Mouse (Mus musculus): ENCODE data around the gene Tusc1. TPM values are rescaled to one million over a fixed set of nuclear protein-coding genes. Genes with fewer than 3 reads are reported as not detected.

The Tusc1 gene
- polyA plus RNA-seq (2015; fragmentation: Nextera tagmentation; extraction: Ambion mirVana), result 1.5 and 1.8 TPM in 2 replicates

GRCm38 (mm10) chr4:93335118-93336003 lies at the start of gene Tusc1:
Gene Tusc1 (minus strand): TSS chr4:93335511.
- Histone ChIP-seq H3K36me3 (ENCODE audit: control insufficient read depth, insufficient read depth) (no peaks in the 10 kb centered on the region), H3K4me1 (ENCODE audit: control insufficient read depth, insufficient read depth, low read length) (peaks cover 2% of the 10 kb centered on the region; the same call in 1 of the 2 replicates), H3K27me3 (ENCODE audit: control insufficient read depth, insufficient read depth, low read length) (no peaks in the 10 kb centered on the region), H3K4me2 (ENCODE audit: low read depth, low read length) (peak within 1 kb of the TSS; percentile 77), H3K27ac (ENCODE audit: low read length) (peak within 1 kb of the TSS; percentile 86), H3K4me3 (ENCODE audit: low read length) (peak within 1 kb of the TSS; percentile 63), H3K9me3 (replicated peaks; ENCODE audit: control insufficient read depth, low read length) (no peaks in the 10 kb centered on the region), H3K9ac (ENCODE audit: low read length) (peak within 1 kb of the TSS; percentile 94)
- ATAC-seq (replicated peaks; ENCODE audit: extremely low read depth, insufficient read depth, low FRiP score), result peak; percentile 86
- WGBS, result under 1% methylated on average over 84 of the region's 97 CpGs

- H3K27me3 ChIP-seq (ENCODE audit: control insufficient read depth, insufficient read depth, low read length), result no peaks in the 10 kb centered on the region
- H3K9ac ChIP-seq (ENCODE audit: low read length), result no peak overlapping the region
- no peak overlapping the region for H3K4me2 ChIP-seq (ENCODE audit: low read depth, low read length)
- no peaks in the 10 kb centered on the region for H3K9me3 ChIP-seq (replicated peaks; ENCODE audit: control insufficient read depth, low read length)
- whole genome bisulfite sequencing, result 58% methylated on average over 2 of the region's 2 CpGs
- H3K4me1 ChIP-seq (ENCODE audit: control insufficient read depth, insufficient read depth, low read length), result no peaks in the 10 kb centered on the region
- no peak for ATAC-seq (replicated peaks; ENCODE audit: extremely low read depth, insufficient read depth, low FRiP score)
- no peak overlapping the region for H3K4me3 ChIP-seq (ENCODE audit: low read length)
- H3K27ac ChIP-seq (ENCODE audit: low read length), result no peak overlapping the region
- no peaks in the 10 kb centered on the region for H3K36me3 ChIP-seq (ENCODE audit: control insufficient read depth, insufficient read depth)
These were observed 17.6 kb upstream of the Tusc1 start for GRCm38 (mm10) chr4:93352930-93353329.

GRCm38 (mm10) chr4:93344357-93344756 lies 9.0 kb upstream of the Tusc1 start:
- Histone ChIP-seq H3K27ac (ENCODE audit: low read length) (no peak overlapping the region), H3K27me3 (ENCODE audit: control insufficient read depth, insufficient read depth, low read length) (no peaks in the 10 kb centered on the region), H3K9ac (ENCODE audit: low read length) (no peak overlapping the region), H3K4me3 (ENCODE audit: low read length) (no peak overlapping the region), H3K36me3 (ENCODE audit: control insufficient read depth, insufficient read depth) (no peaks in the 10 kb centered on the region), H3K4me1 (ENCODE audit: control insufficient read depth, insufficient read depth, low read length) (no peaks in the 10 kb centered on the region), H3K4me2 (ENCODE audit: low read depth, low read length) (no peak overlapping the region), H3K9me3 (replicated peaks; ENCODE audit: control insufficient read depth, low read length) (no peaks in the 10 kb centered on the region)
- no peak for ATAC-seq (replicated peaks; ENCODE audit: extremely low read depth, insufficient read depth, low FRiP score)
- 94% methylated on average over 2 of the region's 2 CpGs for WGBS

- Histone ChIP-seq H3K9ac (ENCODE audit: low read length) (no peak overlapping the region), H3K9me3 (replicated peaks; ENCODE audit: control insufficient read depth, low read length) (no peaks in the 10 kb centered on the region), H3K36me3 (ENCODE audit: control insufficient read depth, insufficient read depth) (no peaks in the 10 kb centered on the region), H3K27me3 (ENCODE audit: control insufficient read depth, insufficient read depth, low read length) (no peaks in the 10 kb centered on the region), H3K4me3 (ENCODE audit: low read length) (no peak overlapping the region), H3K27ac (ENCODE audit: low read length) (no peak overlapping the region), H3K4me1 (ENCODE audit: control insufficient read depth, insufficient read depth, low read length) (no peaks in the 10 kb centered on the region), H3K4me2 (ENCODE audit: low read depth, low read length) (no peak overlapping the region)
- ATAC-seq (replicated peaks; ENCODE audit: extremely low read depth, insufficient read depth, low FRiP score), result no peak
These were observed 6.3 kb upstream of the Tusc1 start for GRCm38 (mm10) chr4:93341568-93341967.

GRCm38 (mm10) chr4:93337977-93338376 lies 2.7 kb upstream of the Tusc1 start:
- Histone ChIP-seq H3K36me3 (ENCODE audit: control insufficient read depth, insufficient read depth) (no peaks in the 10 kb centered on the region), H3K27ac (ENCODE audit: low read length) (no peak overlapping the region), H3K9ac (ENCODE audit: low read length) (no peak overlapping the region), H3K27me3 (ENCODE audit: control insufficient read depth, insufficient read depth, low read length) (no peaks in the 10 kb centered on the region), H3K4me2 (ENCODE audit: low read depth, low read length) (no peak overlapping the region), H3K9me3 (replicated peaks; ENCODE audit: control insufficient read depth, low read length) (no peaks in the 10 kb centered on the region), H3K4me1 (ENCODE audit: control insufficient read depth, insufficient read depth, low read length) (peaks cover 2% of the 10 kb centered on the region; the same call in 1 of the 2 replicates), H3K4me3 (ENCODE audit: low read length) (no peak overlapping the region)
- ATAC-seq (replicated peaks; ENCODE audit: extremely low read depth, insufficient read depth, low FRiP score), result no peak
- 58% methylated on average over 3 of the region's 3 CpGs for WGBS

GRCm38 (mm10) chr4:93334636-93335117 lies 634 bp downstream of the Tusc1 start:
- Histone ChIP-seq H3K9ac (ENCODE audit: low read length) (peak overlapping the region; percentile 94), H3K9me3 (replicated peaks; ENCODE audit: control insufficient read depth, low read length) (no peaks in the 10 kb centered on the region), H3K4me3 (ENCODE audit: low read length) (peak overlapping the region; percentile 63), H3K4me2 (ENCODE audit: low read depth, low read length) (peak overlapping the region; percentile 77), H3K36me3 (ENCODE audit: control insufficient read depth, insufficient read depth) (no peaks in the 10 kb centered on the region), H3K4me1 (ENCODE audit: control insufficient read depth, insufficient read depth, low read length) (peaks cover 2% of the 10 kb centered on the region; the same call in 1 of the 2 replicates), H3K27me3 (ENCODE audit: control insufficient read depth, insufficient read depth, low read length) (no peaks in the 10 kb centered on the region), H3K27ac (ENCODE audit: low read length) (peak overlapping the region; percentile 86)
- ATAC-seq (replicated peaks; ENCODE audit: extremely low read depth, insufficient read depth, low FRiP score), result peak; percentile 90
- WGBS, result under 1% methylated on average over 48 of the region's 49 CpGs

- H3K36me3 ChIP-seq (ENCODE audit: control insufficient read depth, insufficient read depth), result no peaks in the 10 kb centered on the region
- no peak overlapping the region for H3K4me2 ChIP-seq (ENCODE audit: low read depth, low read length)
- H3K27me3 ChIP-seq (ENCODE audit: control insufficient read depth, insufficient read depth, low read length), result no peaks in the 10 kb centered on the region
- no peaks in the 10 kb centered on the region for H3K9me3 ChIP-seq (replicated peaks; ENCODE audit: control insufficient read depth, low read length)
- no peak overlapping the region for H3K4me3 ChIP-seq (ENCODE audit: low read length)
- no peak for ATAC-seq (replicated peaks; ENCODE audit: extremely low read depth, insufficient read depth, low FRiP score)
- no peaks in the 10 kb centered on the region for H3K4me1 ChIP-seq (ENCODE audit: control insufficient read depth, insufficient read depth, low read length)
- H3K9ac ChIP-seq (ENCODE audit: low read length), result no peak overlapping the region
- H3K27ac ChIP-seq (ENCODE audit: low read length), result no peak overlapping the region
- WGBS, result 76% methylated on average over 3 of the region's 3 CpGs
These were observed 27.8 kb downstream of the Tusc1 start for GRCm38 (mm10) chr4:93307486-93307885.

GRCm38 (mm10) chr4:93286065-93286464 lies 49.2 kb downstream of the Tusc1 start:
- 83% methylated on average over 4 of the region's 4 CpGs for WGBS
- no peak for ATAC-seq (replicated peaks; ENCODE audit: extremely low read depth, insufficient read depth, low FRiP score)

More at GRCm38 (mm10) chr4:93286065-93286464, 49.2 kb downstream of the Tusc1 start:
- H3K27me3 ChIP-seq (ENCODE audit: control insufficient read depth, insufficient read depth, low read length), result no peaks in the 10 kb centered on the region
- no peak overlapping the region for H3K4me2 ChIP-seq (ENCODE audit: low read depth, low read length)
- H3K9me3 ChIP-seq (replicated peaks; ENCODE audit: control insufficient read depth, low read length), result no peaks in the 10 kb centered on the region
- no peak overlapping the region for H3K4me3 ChIP-seq (ENCODE audit: low read length)
- no peaks in the 10 kb centered on the region for H3K4me1 ChIP-seq (ENCODE audit: control insufficient read depth, insufficient read depth, low read length)
- no peaks in the 10 kb centered on the region for H3K36me3 ChIP-seq (ENCODE audit: control insufficient read depth, insufficient read depth)
- no peak overlapping the region for H3K9ac ChIP-seq (ENCODE audit: low read length)
- no peak overlapping the region for H3K27ac ChIP-seq (ENCODE audit: low read length)

Measured in heart, embryonic 16.5 days (tissue).